Mouse (Mus musculus) stomach, embryonic 16.5 days (tissue): ENCODE measurements around the gene Vps52. TPM values are rescaled to one million over a fixed set of nuclear protein-coding genes. Genes with fewer than 3 reads are reported as not detected.

Experiments
- ATAC-seq: fragments of 200-750 bp; cut with Nextera tagmentation; 2 replicates; pipeline ENCODE4 v1.8.0; 2017; ENCODE audit warnings: moderate number of reproducible peaks, moderate TSS enrichment; ENCODE audit not compliant: insufficient read depth, low FRiP score
- H3K27ac ChIP-seq: fragments of 300-500 bp; sonication (generic); 2 replicates; pipeline ENCODE4 v1.5.1; 2014; ENCODE audit warnings: low read length
- H3K27me3 ChIP-seq: fragments of 300-500 bp; sonication (generic); 2 replicates; pipeline ENCODE4 v1.6.1; 2014; ENCODE audit warnings: low read length, control low read depth, mixed read lengths; ENCODE audit not compliant: control insufficient read depth, insufficient read depth
- H3K36me3 ChIP-seq: fragments of 300-500 bp; sonication (generic); 2 replicates; pipeline ENCODE4 v1.6.1; 2014; ENCODE audit warnings: low read length; ENCODE audit not compliant: control insufficient read depth, insufficient read depth
- H3K4me1 ChIP-seq: fragments of 300-500 bp; sonication (generic); 2 replicates; pipeline ENCODE4 v1.6.1; 2014; ENCODE audit warnings: low read length, control low read depth, mixed read lengths; ENCODE audit not compliant: control insufficient read depth, insufficient read depth
- H3K4me2 ChIP-seq: fragments of 300-500 bp; sonication (generic); 2 replicates; pipeline ENCODE4 v1.6.1; 2014; ENCODE audit warnings: low read depth, low read length, mixed read lengths
- H3K4me3 ChIP-seq: fragments of 300-500 bp; sonication (generic); replicated peaks from 2 replicates; pipeline ENCODE4 v1.5.1; 2014; ENCODE audit warnings: mild to moderate bottlenecking, low read length
- H3K9ac ChIP-seq: fragments of 300-500 bp; sonication (generic); 2 replicates; pipeline ENCODE4 v1.6.1; 2014; ENCODE audit warnings: low read length
- H3K9me3 ChIP-seq: fragments of 300-500 bp; sonication (generic); replicated peaks from 2 replicates; pipeline ENCODE4 v1.6.1; 2016; ENCODE audit warnings: low read length, control low read depth; ENCODE audit not compliant: control insufficient read depth
- whole genome bisulfite sequencing: fragments of 180-500 bp; shearing (Covaris S2); extraction: QIAGEN DNeasy Blood & Tissue Kit; methylation state at CpG from one replicate; pipeline ENCODE4 v1.1.7; 2014; 5-methylcytosine and 5-hydroxymethylcytosine counted together
- polyA plus RNA-seq: library from polyadenylated mRNA; unstranded; fragments of >200 nt; fragmentation: Nextera tagmentation; extraction: Ambion mirVana; gene quantifications from 2 replicates; pipeline ENCODE4 v1.2.1, GENCODE M21; 2015

Vps52 gene
- polyA plus RNA-seq, 1 experiment from 2014 or later: 45.0 TPM

- H3K9me3 ChIP-seq: no peaks in the 10 kb centered on the region
- H3K27ac ChIP-seq: no peak overlapping the region
- no peaks in the 10 kb centered on the region for H3K36me3 ChIP-seq
- 0 out of 2 replicates have a peak, but pooled peaks cover 2% of the 10 kb centered on the region for H3K4me1 ChIP-seq
- H3K27me3 ChIP-seq: peaks cover 9% of the 10 kb centered on the region
- WGBS: 4% methylated on average over 5 of the region's 5 CpGs
- ATAC-seq: no peak
- no peak overlapping the region for H3K9ac ChIP-seq
- no peak overlapping the region for H3K4me2 ChIP-seq
- H3K4me3 ChIP-seq: no peak overlapping the region
Observed at GRCm38 (mm10) chr17:34003426-34003825, 47.8 kb downstream of the Vps52 start.

- Histone ChIP-seq H3K27ac (no peak overlapping the region), H3K9me3 (no peaks in the 10 kb centered on the region), H3K4me1 (no peaks in the 10 kb centered on the region), H3K4me2 (no peak overlapping the region), H3K4me3 (no peak overlapping the region), H3K27me3 (no peaks in the 10 kb centered on the region; the same call in 1 of the 2 replicates), H3K9ac (no peak overlapping the region), H3K36me3 (no peaks in the 10 kb centered on the region)
- WGBS: 45% methylated on average over 2 of the region's 2 CpGs
- no peak for ATAC-seq
Observed at GRCm38 (mm10) chr17:34006570-34006969, 51.0 kb downstream of the Vps52 start.

GRCm38 (mm10) chr17:34010156-34010555, 54.5 kb downstream of the Vps52 start:
- Histone ChIP-seq H3K4me3 (no peak overlapping the region), H3K9ac (no peak overlapping the region), H3K4me2 (no peak overlapping the region), H3K4me1 (no peaks in the 10 kb centered on the region), H3K9me3 (no peaks in the 10 kb centered on the region), H3K27me3 (no peaks in the 10 kb centered on the region; the same call in 1 of the 2 replicates), H3K27ac (no peak overlapping the region), H3K36me3 (no peaks in the 10 kb centered on the region)
- WGBS: 71% methylated on average over 5 of the region's 5 CpGs
- ATAC-seq: no peak

GRCm38 (mm10) chr17:34013436-34013835, 57.8 kb downstream of the Vps52 start:
- Histone ChIP-seq H3K36me3 (no peaks in the 10 kb centered on the region), H3K4me3 (no peak overlapping the region), H3K9ac (no peak overlapping the region), H3K9me3 (no peaks in the 10 kb centered on the region), H3K27me3 (no peaks in the 10 kb centered on the region), H3K27ac (no peak overlapping the region), H3K4me2 (no peak overlapping the region), H3K4me1 (no peaks in the 10 kb centered on the region)
- ATAC-seq: no peak
- WGBS: 93% methylated on average over 8 of the region's 8 CpGs

Other genes starting within 250 kb of the Vps52 start
- 56.0 and 58.8 TPM in 2 replicates for gene March2, start 237.1 kb upstream of the Vps52 start, polyA plus RNA-seq
- gene Rab11b, start 195.3 kb upstream of the Vps52 start, polyA plus RNA-seq: 212 and 237 TPM in 2 replicates
- gene Angptl4, start 174.0 kb upstream of the Vps52 start, polyA plus RNA-seq: 25.8 and 30.7 TPM in 2 replicates
- gene Kank3, start 145.3 kb upstream of the Vps52 start, polyA plus RNA-seq: 24.8 and 29.0 TPM in 2 replicates
- 740 and 935 TPM in 2 replicates for gene Rps28, start 131.2 kb upstream of the Vps52 start, polyA plus RNA-seq
- 442 and 446 TPM in 2 replicates for gene Ndufa7, start 131.2 kb upstream of the Vps52 start, polyA plus RNA-seq
- 52.0 and 54.0 TPM in 2 replicates for gene Cd320, start 112.7 kb upstream of the Vps52 start, polyA plus RNA-seq
- gene Gm7029, start 82.0 kb upstream of the Vps52 start, polyA plus RNA-seq: not detected in 2 replicates
- gene Kifc1, start 65.2 kb upstream of the Vps52 start, polyA plus RNA-seq: 6.9 and 7.9 TPM in 2 replicates
- gene Platr17, start 50.7 kb upstream of the Vps52 start, polyA plus RNA-seq: 0.39 and 0.40 TPM in 2 replicates
- 40.9 and 44.4 TPM in 2 replicates for gene Daxx, start 46.4 kb upstream of the Vps52 start, polyA plus RNA-seq
- gene Tapbp, start 39.9 kb upstream of the Vps52 start, polyA plus RNA-seq: 58.4 and 68.7 TPM in 2 replicates
- gene Zbtb22, start 39.9 kb upstream of the Vps52 start, polyA plus RNA-seq: 11.4 and 12.5 TPM in 2 replicates
- gene Rgl2, start 26.3 kb upstream of the Vps52 start, polyA plus RNA-seq: 43.9 and 44.7 TPM in 2 replicates
- 133 and 147 TPM in 2 replicates for gene Pfdn6, start 15.5 kb upstream of the Vps52 start, polyA plus RNA-seq
- gene Wdr46, start 15.2 kb upstream of the Vps52 start, polyA plus RNA-seq: 19.0 and 23.1 TPM in 2 replicates
- 8.6 and 9.0 TPM in 2 replicates for gene B3galt4, start 4.3 kb upstream of the Vps52 start, polyA plus RNA-seq
- 1,606 and 1,631 TPM in 2 replicates for gene Rps18, start 189 bp downstream of the Vps52 start, polyA plus RNA-seq
- 107 and 140 TPM in 2 replicates for gene H2-K1, start 44.5 kb downstream of the Vps52 start, polyA plus RNA-seq
- 8.1 and 10.7 TPM in 2 replicates for gene Ring1, start 68.9 kb downstream of the Vps52 start, polyA plus RNA-seq
- 38.9 and 41.3 TPM in 2 replicates for gene H2-Ke6, start 72.2 kb downstream of the Vps52 start, polyA plus RNA-seq
- 194 and 195 TPM in 2 replicates for gene Slc39a7, start 75.9 kb downstream of the Vps52 start, polyA plus RNA-seq
- gene Rxrb, start 76.0 kb downstream of the Vps52 start, polyA plus RNA-seq: 36.3 and 37.7 TPM in 2 replicates
- 0.57 and 0.61 TPM in 2 replicates for gene Col11a2, start 83.6 kb downstream of the Vps52 start, polyA plus RNA-seq
- gene H2-Oa, start 136.5 kb downstream of the Vps52 start, polyA plus RNA-seq: 0.61 and 0.64 TPM in 2 replicates
- gene H2-DMa, start 163.7 kb downstream of the Vps52 start, polyA plus RNA-seq: 10.8 and 11.6 TPM in 2 replicates
- gene Brd2, start 166.8 kb downstream of the Vps52 start, polyA plus RNA-seq: 71.9 and 74.7 TPM in 2 replicates
- 0.70 and 0.82 TPM in 2 replicates for gene H2-DMb2, start 187.5 kb downstream of the Vps52 start, polyA plus RNA-seq
- 2.0 and 2.9 TPM in 2 replicates for gene H2-DMb1, start 197.3 kb downstream of the Vps52 start, polyA plus RNA-seq
- 8.7 and 9.1 TPM in 2 replicates for gene Tap1, start 231.7 kb downstream of the Vps52 start, polyA plus RNA-seq
- 7.3 and 7.7 TPM in 2 replicates for gene Psmb9, start 232.0 kb downstream of the Vps52 start, polyA plus RNA-seq
- gene Psmb8, start 241.9 kb downstream of the Vps52 start, polyA plus RNA-seq: 14.7 and 15.4 TPM in 2 replicates
- gene Tap2, start 247.7 kb downstream of the Vps52 start, polyA plus RNA-seq: 7.1 and 8.4 TPM in 2 replicates